Mouse (Mus musculus): Measurements from ENCODE around the gene Zfp108.

DNA sequence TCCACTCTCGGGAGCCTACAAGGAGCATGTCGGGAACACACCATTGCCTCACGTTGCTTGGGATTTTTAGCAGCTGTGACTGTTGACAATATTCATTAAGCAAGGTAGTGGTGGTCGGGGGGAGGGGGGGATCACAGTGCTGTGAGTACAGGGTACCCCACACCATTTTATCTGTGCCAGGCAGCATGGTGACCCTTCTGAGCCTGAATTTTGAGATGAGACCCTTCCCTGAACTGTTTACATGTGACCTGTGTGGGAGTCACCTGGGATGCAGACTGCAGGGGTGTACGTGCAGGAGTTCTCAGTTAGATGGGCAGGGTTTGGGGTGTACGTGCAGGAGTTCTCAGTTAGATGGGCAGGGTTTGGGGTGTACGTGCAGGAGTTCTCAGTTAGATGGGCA lies 41.8 kb downstream of the Zfp108 start:
- TF ChIP-seq EP300 (IDR thresholded peaks at IDR 0.05; ENCODE audit: insufficient read depth, low read depth, low read length) (no peak), CTCF (IDR thresholded peaks at IDR 0.05; ENCODE audit: low read depth, low read length) (no peak), POLR2A (IDR thresholded peaks at IDR 0.05; ENCODE audit: insufficient read depth, low read length) (no peak)

All from ES-Bruce4 (cell line).